Mouse (Mus musculus): Measurements from ENCODE around the gene Cd3eap. TPM values are rescaled to one million over a fixed set of nuclear protein-coding genes. Genes with fewer than 3 reads are reported as not detected.
A peak's percentile ranks its signal among the peaks of the same experiment; 100 is the strongest.

Cd3eap gene
- polyA plus RNA-seq, 1 experiment from 2014 or later: 18.0 TPM

DNA sequence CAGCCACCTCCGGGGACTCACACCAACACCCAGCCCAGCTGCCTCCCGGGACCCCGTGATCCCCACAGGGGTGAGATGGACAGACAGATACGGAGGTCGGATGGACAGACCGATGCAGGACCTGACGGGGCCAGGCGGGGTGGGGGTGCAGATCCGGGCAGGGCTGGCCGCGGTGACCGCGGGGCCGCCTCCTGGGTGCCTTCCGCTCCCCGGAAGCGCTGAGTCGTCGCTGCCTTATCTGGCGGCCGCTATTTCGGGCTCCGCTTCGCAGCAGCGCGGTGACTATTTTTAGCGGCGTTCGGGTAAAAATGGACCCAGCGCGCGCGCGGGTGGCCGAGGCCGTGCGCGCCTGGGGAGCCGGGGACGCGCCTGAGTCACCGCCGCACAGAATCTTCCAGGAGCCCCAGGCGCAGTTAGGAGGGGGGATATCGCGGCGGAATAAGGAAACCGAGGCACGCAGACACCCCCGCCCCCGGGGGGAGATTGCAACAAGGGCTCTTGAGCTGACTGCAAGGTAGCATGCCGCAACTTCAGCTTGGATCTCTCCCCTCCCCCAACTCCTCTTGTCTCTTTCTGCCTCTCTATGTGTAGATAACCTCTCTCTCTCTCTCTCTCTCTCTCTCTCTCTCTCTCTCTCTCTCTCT, 26.5 kb downstream of the Cd3eap start:
- DNase-seq (ENCODE audit: low spot score) (peak; percentile 70), ATAC-seq (ENCODE audit: insufficient read depth, low FRiP score, low TSS enrichment) (peak; percentile 61)
- Histone ChIP-seq H3K27me3 (ENCODE audit: control insufficient read depth, insufficient read depth, low read length) (no peaks in the 10 kb centered on the region), H3K27ac (ENCODE audit: low read depth, low read length) (0 out of 2 replicates have a peak overlapping the region, but pooled peaks have one; percentile 49), H3K4me2 (ENCODE audit: low read depth) (peak overlapping the region; percentile 90), H3K36me3 (ENCODE audit: control insufficient read depth, insufficient read depth, low read length) (no peaks in the 10 kb centered on the region), H3K9me3 (ENCODE audit: control insufficient read depth, low read length) (no peaks in the 10 kb centered on the region), H3K4me3 (ENCODE audit: low read depth, low read length) (peak overlapping the region; percentile 62), H3K9ac (ENCODE audit: low read length) (peak overlapping the region; percentile 86), H3K4me1 (ENCODE audit: control insufficient read depth, insufficient read depth, low read length) (no peaks in the 10 kb centered on the region)
- WGBS: under 1% methylated on average over 52 of the region's 52 CpGs

DNA sequence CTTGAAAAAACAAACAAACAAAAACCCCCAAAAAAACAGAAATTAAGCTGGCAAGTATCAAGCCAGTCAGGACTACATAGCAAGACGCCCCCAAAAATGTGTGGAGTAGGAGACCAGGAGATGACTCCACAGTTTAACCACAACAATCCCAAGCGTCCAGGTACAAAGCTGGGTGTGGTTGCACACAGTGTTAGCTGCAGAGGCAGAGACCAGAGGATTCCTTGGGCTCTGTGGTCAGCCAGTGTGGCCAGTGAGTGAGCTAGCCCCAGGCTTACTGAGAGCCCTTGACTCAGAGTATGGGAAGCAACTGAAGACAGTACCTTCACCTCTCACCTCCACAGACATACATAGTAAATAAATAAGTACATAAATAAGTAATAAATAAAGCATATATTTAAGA, 27.4 kb downstream of the Cd3eap start:
- no peaks in the 10 kb centered on the region for H3K27me3 ChIP-seq (ENCODE audit: control insufficient read depth, insufficient read depth, low read length)
- no peak overlapping the region for H3K9ac ChIP-seq (ENCODE audit: low read length)
- no peaks in the 10 kb centered on the region for H3K9me3 ChIP-seq (ENCODE audit: control insufficient read depth, low read length)
- H3K36me3 ChIP-seq (ENCODE audit: control insufficient read depth, insufficient read depth, low read length): no peaks in the 10 kb centered on the region
- H3K27ac ChIP-seq (ENCODE audit: low read depth, low read length): no peak overlapping the region
- no peak overlapping the region for H3K4me2 ChIP-seq (ENCODE audit: low read depth)
- H3K4me1 ChIP-seq (ENCODE audit: control insufficient read depth, insufficient read depth, low read length): peaks cover under 1% of the 10 kb centered on the region; the same call in 1 of the 2 replicates
- H3K4me3 ChIP-seq (ENCODE audit: low read depth, low read length): no peak overlapping the region
- ATAC-seq (ENCODE audit: insufficient read depth, low FRiP score, low TSS enrichment) (no peak), DNase-seq (ENCODE audit: low spot score) (no peak)
- 61% methylated on average over 2 of the region's 2 CpGs for WGBS

DNA sequence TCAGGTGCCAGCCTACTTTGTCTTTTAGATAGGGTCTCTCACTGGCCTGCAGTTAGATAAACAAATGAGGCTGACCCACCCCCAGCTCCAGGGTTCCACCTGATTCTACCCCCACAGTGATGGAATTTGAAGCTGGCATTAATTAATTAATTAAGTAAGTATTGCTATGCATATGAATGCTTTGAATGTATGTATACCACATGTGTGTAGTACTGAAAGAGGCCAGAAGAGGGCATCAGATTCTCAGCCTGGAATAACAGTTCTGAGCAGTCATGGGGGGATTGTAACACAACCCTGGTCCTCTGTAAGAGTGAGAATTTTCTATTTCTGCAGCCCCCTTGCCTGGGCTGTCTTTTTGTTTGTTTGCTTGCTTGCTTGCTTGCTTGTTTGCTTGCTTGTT, 30.9 kb downstream of the Cd3eap start:
- DNase-seq (ENCODE audit: low spot score) (no peak), ATAC-seq (ENCODE audit: insufficient read depth, low FRiP score, low TSS enrichment) (no peak)
- Histone ChIP-seq H3K9ac (ENCODE audit: low read length) (no peak overlapping the region), H3K4me2 (ENCODE audit: low read depth) (no peak overlapping the region), H3K36me3 (ENCODE audit: control insufficient read depth, insufficient read depth, low read length) (no peaks in the 10 kb centered on the region), H3K4me3 (ENCODE audit: low read depth, low read length) (no peak overlapping the region), H3K27me3 (ENCODE audit: control insufficient read depth, insufficient read depth, low read length) (no peaks in the 10 kb centered on the region), H3K9me3 (ENCODE audit: control insufficient read depth, low read length) (no peaks in the 10 kb centered on the region), H3K4me1 (ENCODE audit: control insufficient read depth, insufficient read depth, low read length) (peaks cover 8% of the 10 kb centered on the region), H3K27ac (ENCODE audit: low read depth, low read length) (no peak overlapping the region)

DNA sequence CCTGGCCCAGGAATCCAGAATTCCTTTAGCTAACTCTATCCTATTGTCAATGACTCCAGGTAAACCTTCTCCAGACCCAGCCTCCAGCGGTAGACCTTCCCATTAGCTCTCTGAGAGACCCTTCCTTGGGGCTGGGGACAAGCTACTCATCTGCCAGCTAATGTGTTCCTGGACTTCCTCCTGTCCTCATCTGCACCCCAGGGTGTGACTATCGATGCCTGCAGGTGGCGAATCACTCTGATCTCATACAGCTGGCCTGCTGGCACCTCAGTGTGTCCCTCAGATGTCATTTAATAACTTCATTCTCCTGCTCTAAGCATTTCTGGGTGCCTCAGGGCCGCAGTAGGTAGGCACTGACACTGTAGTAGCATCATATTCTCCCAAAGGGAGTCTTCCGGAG, 31.5 kb downstream of the Cd3eap start:
- H3K4me3 ChIP-seq (ENCODE audit: low read depth, low read length): no peak overlapping the region; the same call in 1 of the 2 replicates
- no peak overlapping the region for H3K4me2 ChIP-seq (ENCODE audit: low read depth)
- DNase-seq (ENCODE audit: low spot score) (no peak), ATAC-seq (ENCODE audit: insufficient read depth, low FRiP score, low TSS enrichment) (no peak)
- H3K36me3 ChIP-seq (ENCODE audit: control insufficient read depth, insufficient read depth, low read length): no peaks in the 10 kb centered on the region
- no peaks in the 10 kb centered on the region for H3K27me3 ChIP-seq (ENCODE audit: control insufficient read depth, insufficient read depth, low read length)
- H3K9ac ChIP-seq (ENCODE audit: low read length): no peak overlapping the region
- 80% methylated on average over 5 of the region's 5 CpGs for WGBS
- no peak overlapping the region for H3K27ac ChIP-seq (ENCODE audit: low read depth, low read length)
- peaks cover 8% of the 10 kb centered on the region for H3K4me1 ChIP-seq (ENCODE audit: control insufficient read depth, insufficient read depth, low read length)
- H3K9me3 ChIP-seq (ENCODE audit: control insufficient read depth, low read length): no peaks in the 10 kb centered on the region

DNA sequence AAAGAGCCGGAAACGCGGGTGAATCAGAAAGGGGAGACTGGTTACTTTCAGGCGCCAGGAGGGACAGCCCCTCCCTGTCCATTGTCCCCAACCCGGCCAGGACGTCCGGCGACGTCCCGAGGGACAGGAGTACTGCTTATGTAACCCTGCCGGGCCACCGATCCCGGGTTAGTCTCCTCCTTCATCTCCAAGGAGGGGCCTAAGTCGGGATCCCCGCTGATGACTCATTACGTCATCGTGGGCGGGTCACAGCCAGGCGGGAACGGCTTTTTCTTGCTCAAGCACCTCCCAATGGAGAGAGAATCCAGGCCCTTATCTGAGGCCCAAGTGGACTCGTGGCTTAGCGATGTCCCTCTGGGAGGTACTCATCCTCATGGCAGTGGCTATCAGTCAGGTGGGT, 32.2 kb downstream of the Cd3eap start:
- WGBS: under 1% methylated on average over 22 of the region's 22 CpGs
- Histone ChIP-seq H3K4me3 (ENCODE audit: low read depth, low read length) (peak overlapping the region; percentile 28), H3K9me3 (ENCODE audit: control insufficient read depth, low read length) (no peaks in the 10 kb centered on the region), H3K4me1 (ENCODE audit: control insufficient read depth, insufficient read depth, low read length) (peaks cover 8% of the 10 kb centered on the region), H3K4me2 (ENCODE audit: low read depth) (peak overlapping the region; percentile 40), H3K27me3 (ENCODE audit: control insufficient read depth, insufficient read depth, low read length) (no peaks in the 10 kb centered on the region), H3K36me3 (ENCODE audit: control insufficient read depth, insufficient read depth, low read length) (no peaks in the 10 kb centered on the region), H3K9ac (ENCODE audit: low read length) (peak overlapping the region; percentile 44), H3K27ac (ENCODE audit: low read depth, low read length) (peak overlapping the region; percentile 56; the same call in 1 of the 2 replicates)
- ATAC-seq (ENCODE audit: insufficient read depth, low FRiP score, low TSS enrichment): peak; percentile 61; the same call in 1 of the 2 replicates
- DNase-seq (ENCODE audit: low spot score): peak; percentile 82

DNA sequence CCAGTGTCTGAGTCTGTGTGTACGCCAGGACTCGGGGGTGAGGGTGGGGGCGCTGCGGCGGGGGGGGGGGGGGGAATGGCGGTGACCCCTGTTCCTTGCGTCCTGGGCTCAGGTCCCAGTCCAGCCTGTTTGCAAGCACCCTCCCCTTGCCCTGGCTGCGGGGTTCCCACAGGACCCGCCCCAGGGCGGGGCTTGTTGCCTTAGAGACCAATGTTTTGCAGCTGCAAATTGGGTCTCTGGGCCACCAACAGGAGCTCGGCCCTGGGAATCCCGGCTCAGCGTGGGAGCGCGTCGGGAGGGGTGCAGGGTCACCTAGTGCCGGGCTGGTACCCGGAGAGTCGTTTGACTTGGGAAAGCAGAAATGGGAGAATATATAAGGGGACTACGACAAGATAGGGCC, 32.9 kb downstream of the Cd3eap start:
- ATAC-seq (ENCODE audit: insufficient read depth, low FRiP score, low TSS enrichment) (peak; percentile 62), DNase-seq (ENCODE audit: low spot score) (peak; percentile 88)
- Histone ChIP-seq H3K9me3 (ENCODE audit: control insufficient read depth, low read length) (no peaks in the 10 kb centered on the region), H3K27me3 (ENCODE audit: control insufficient read depth, insufficient read depth, low read length) (no peaks in the 10 kb centered on the region), H3K27ac (ENCODE audit: low read depth, low read length) (no peak overlapping the region), H3K9ac (ENCODE audit: low read length) (peak overlapping the region; percentile 44), H3K4me1 (ENCODE audit: control insufficient read depth, insufficient read depth, low read length) (peaks cover 8% of the 10 kb centered on the region), H3K36me3 (ENCODE audit: control insufficient read depth, insufficient read depth, low read length) (no peaks in the 10 kb centered on the region), H3K4me2 (ENCODE audit: low read depth) (peak overlapping the region; percentile 40), H3K4me3 (ENCODE audit: low read depth, low read length) (peak overlapping the region; percentile 28)
- under 1% methylated on average over 19 of the region's 20 CpGs for WGBS

DNA sequence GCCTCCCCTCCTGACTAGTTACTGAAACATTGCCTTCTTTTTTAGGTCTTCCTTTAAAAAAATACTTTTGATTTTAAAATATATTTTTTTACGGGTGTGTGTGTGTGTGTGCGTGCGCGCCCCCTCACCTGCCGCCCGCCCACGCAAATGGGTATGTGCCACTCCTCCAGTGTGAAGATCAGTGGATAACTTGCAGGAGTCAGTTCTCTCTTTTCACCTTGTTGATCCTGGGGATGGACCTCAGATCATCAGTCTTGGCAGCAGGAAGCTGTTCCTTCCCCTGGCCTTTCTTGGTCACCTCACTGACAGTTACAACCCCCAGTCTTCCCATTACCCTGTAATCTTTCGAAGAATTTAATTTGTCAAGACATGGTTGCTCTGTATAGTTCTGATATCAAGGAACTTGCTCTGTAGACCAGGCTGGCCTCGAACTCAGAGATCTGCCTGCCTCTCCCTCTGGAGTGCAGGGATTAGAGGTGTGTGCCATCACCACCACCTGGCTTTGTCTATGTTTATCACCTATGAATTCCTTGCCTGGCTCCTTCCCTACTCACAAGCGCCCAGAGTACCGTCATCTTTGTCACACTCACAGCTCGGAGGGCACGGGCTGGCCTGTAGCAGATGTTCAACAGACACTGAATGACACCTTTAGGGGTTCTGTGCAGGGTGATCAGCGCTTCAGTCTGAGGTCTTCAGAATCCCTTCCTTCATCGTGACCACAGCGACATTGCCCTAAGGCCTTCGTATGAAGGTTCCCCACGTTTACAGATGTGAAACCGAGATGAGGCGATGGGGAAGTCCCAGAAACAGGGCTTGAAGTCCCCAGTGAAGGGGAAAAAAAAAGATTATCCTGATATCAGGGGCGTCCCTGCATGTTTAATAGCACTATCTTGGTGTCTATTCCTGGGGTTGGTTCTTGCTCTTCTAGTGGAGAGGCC, 33.8 kb downstream of the Cd3eap start:
- no peak overlapping the region; the same call in 1 of the 2 replicates for H3K4me2 ChIP-seq (ENCODE audit: low read depth)
- H3K9ac ChIP-seq (ENCODE audit: low read length): no peak overlapping the region
- no peak overlapping the region; the same call in 1 of the 2 replicates for H3K4me3 ChIP-seq (ENCODE audit: low read depth, low read length)

DNA sequence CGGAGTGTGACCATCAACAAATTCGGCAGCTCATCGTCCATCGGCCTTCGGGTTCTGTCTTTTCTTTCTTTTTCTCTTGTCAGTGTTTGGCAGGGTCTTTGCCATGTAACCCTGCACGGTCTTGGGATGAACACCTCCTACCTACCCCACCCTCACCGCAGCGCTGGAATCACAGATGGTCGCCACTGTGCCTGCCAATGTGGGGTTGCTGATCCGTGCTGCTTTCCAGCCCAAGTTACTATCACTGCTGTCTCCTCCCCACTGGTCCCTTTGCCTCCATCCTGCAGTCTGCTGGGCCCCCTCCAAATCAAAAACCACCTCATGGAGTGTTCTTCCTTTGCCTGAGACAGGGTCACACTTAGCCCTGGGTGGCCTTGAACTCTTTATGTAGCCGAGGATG, 35.1 kb downstream of the Cd3eap start:
- WGBS: 89% methylated on average over 11 of the region's 11 CpGs

More for the DNA sequence above, 33.8 kb downstream of the Cd3eap start:
- ATAC-seq (ENCODE audit: insufficient read depth, low FRiP score, low TSS enrichment) (no peak), DNase-seq (ENCODE audit: low spot score) (no peak)
- Histone ChIP-seq H3K9me3 (ENCODE audit: control insufficient read depth, low read length) (no peaks in the 10 kb centered on the region), H3K4me1 (ENCODE audit: control insufficient read depth, insufficient read depth, low read length) (peaks cover 8% of the 10 kb centered on the region), H3K27me3 (ENCODE audit: control insufficient read depth, insufficient read depth, low read length) (no peaks in the 10 kb centered on the region), H3K36me3 (ENCODE audit: control insufficient read depth, insufficient read depth, low read length) (no peaks in the 10 kb centered on the region), H3K27ac (ENCODE audit: low read depth, low read length) (no peak overlapping the region)
- WGBS: 73% methylated on average over 21 of the region's 21 CpGs

More for the DNA sequence above, 35.1 kb downstream of the Cd3eap start:
- Histone ChIP-seq H3K4me2 (ENCODE audit: low read depth) (no peak overlapping the region), H3K27me3 (ENCODE audit: control insufficient read depth, insufficient read depth, low read length) (no peaks in the 10 kb centered on the region), H3K4me3 (ENCODE audit: low read depth, low read length) (no peak overlapping the region), H3K9me3 (ENCODE audit: control insufficient read depth, low read length) (no peaks in the 10 kb centered on the region), H3K27ac (ENCODE audit: low read depth, low read length) (no peak overlapping the region), H3K4me1 (ENCODE audit: control insufficient read depth, insufficient read depth, low read length) (peaks cover 16% of the 10 kb centered on the region), H3K36me3 (ENCODE audit: control insufficient read depth, insufficient read depth, low read length) (no peaks in the 10 kb centered on the region), H3K9ac (ENCODE audit: low read length) (no peak overlapping the region)
- DNase-seq (ENCODE audit: low spot score) (no peak), ATAC-seq (ENCODE audit: insufficient read depth, low FRiP score, low TSS enrichment) (no peak)
